Mouse (Mus musculus): ENCODE data around the gene Birc3.

The Birc3 gene

GRCm38 (mm10) chr9:7822758-7823157 lies 50.2 kb downstream of the Birc3 start:
- no peak for DNase-seq (ENCODE audit: low spot score in 2 of 2)

DNA sequence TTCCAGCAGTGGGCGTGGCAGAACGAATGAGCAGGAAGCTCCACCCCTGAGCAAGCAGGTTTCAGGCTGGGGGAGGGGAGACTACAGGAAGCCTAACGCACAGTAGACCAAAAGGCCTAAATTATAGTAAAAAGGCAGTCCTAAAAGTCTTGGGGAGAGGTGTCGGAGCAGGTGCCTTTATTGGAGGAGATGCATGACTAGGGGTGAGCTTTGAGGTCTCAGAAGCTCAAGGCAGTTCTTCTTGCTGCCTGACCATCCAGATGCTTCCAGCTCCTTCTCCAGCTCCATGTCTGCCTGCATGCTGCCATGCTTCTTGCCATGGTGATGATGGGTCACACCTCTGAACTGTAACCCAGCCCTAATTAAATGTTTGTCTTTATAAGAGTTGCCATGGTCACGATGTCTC lies 67.9 kb downstream of the Birc3 start:
- no peak for DNase-seq (ENCODE audit: low spot score in 2 of 2)
